Mouse (Mus musculus) heart, embryonic 16.5 days (tissue): ENCODE results near the gene Dlg2. TPM values are rescaled to one million over a fixed set of nuclear protein-coding genes. Genes with fewer than 3 reads are reported as not detected.

Experiments
- ATAC-seq: fragments of 200-750 bp; cut with Nextera tagmentation; replicated peaks from 2 replicates; pipeline ENCODE4 v1.8.0; 2017; ENCODE audit warnings: moderate number of reproducible peaks; ENCODE audit not compliant: insufficient read depth, low FRiP score; ENCODE audit errors: extremely low read depth
- H3K27ac ChIP-seq: fragments of 300-500 bp; sonication (generic); 2 replicates; pipeline ENCODE4 v1.5.1; 2014; ENCODE audit warnings: mild to moderate bottlenecking, low read length, control low read depth, moderate library complexity
- H3K27me3 ChIP-seq: fragments of 300-500 bp; sonication (generic); 2 replicates; pipeline ENCODE4 v1.6.1; 2014; ENCODE audit warnings: low read length, mixed read lengths; ENCODE audit not compliant: control insufficient read depth, insufficient read depth
- H3K36me3 ChIP-seq: fragments of 300-500 bp; sonication (generic); 2 replicates; pipeline ENCODE4 v1.6.1; 2014; ENCODE audit not compliant: control insufficient read depth, insufficient read depth
- H3K4me1 ChIP-seq: fragments of 300-500 bp; sonication (generic); 2 replicates; pipeline ENCODE4 v1.6.1; 2014; ENCODE audit warnings: low read length, mixed read lengths; ENCODE audit not compliant: control insufficient read depth, insufficient read depth
- H3K4me2 ChIP-seq: fragments of 300-500 bp; sonication (generic); 2 replicates; pipeline ENCODE4 v1.6.1; 2014; ENCODE audit warnings: low read depth, mild to moderate bottlenecking, control low read depth, low read length
- H3K4me3 ChIP-seq: fragments of 300-500 bp; sonication (generic); 2 replicates; pipeline ENCODE4 v1.5.1; 2014; ENCODE audit warnings: mild to moderate bottlenecking, control low read depth, low read length
- H3K9ac ChIP-seq: fragments of 300-500 bp; sonication (generic); 2 replicates; pipeline ENCODE4 v1.6.1; 2014; ENCODE audit warnings: low read length, control low read depth
- H3K9me3 ChIP-seq: fragments of 300-500 bp; sonication (generic); replicated peaks from 2 replicates; pipeline ENCODE4 v1.6.1; 2016; ENCODE audit warnings: low read length; ENCODE audit not compliant: control insufficient read depth
- WGBS: fragments of 180-500 bp; shearing (Covaris S2); extraction: QIAGEN DNeasy Blood & Tissue Kit; methylation state at CpG from one replicate; pipeline ENCODE4 v1.1.7; 2014; 5-methylcytosine and 5-hydroxymethylcytosine counted together
- polyA plus RNA-seq: library from polyadenylated mRNA; unstranded; fragments of >200 nt; fragmentation: Nextera tagmentation; extraction: Ambion mirVana; gene quantifications from 2 replicates; pipeline ENCODE4 v1.2.1, GENCODE M21; 2015

Dlg2 gene
- polyA plus RNA-seq, 1 experiment from 2014 or later, result 7.7 TPM

DNA sequence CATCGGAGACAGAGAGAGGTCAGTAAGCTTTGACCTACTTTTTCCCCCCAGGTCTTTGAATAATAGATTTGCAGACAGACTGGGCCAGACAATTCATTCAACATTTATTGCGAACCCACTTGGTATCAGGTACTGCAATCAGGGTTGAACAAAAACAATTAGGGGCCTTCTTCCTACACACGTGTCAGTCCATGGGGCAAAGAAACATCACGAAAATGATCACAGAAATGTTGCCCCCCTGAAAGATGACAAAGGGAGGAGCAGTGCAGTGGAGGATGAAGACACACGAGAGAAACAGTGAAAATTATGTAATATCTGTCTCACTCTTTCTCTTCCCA lies 966.9 kb downstream of the Dlg2 start:
- no peaks in the 10 kb centered on the region for H3K36me3 ChIP-seq
- no peaks in the 10 kb centered on the region for H3K4me1 ChIP-seq
- no peak overlapping the region for H3K4me3 ChIP-seq
- WGBS, result 75% methylated on average over 5 of the region's 5 CpGs
- no peaks in the 10 kb centered on the region for H3K27me3 ChIP-seq
- no peak overlapping the region for H3K4me2 ChIP-seq
- no peak overlapping the region for H3K9ac ChIP-seq
- ATAC-seq, result no peak
- H3K27ac ChIP-seq, result no peak overlapping the region
- no peaks in the 10 kb centered on the region for H3K9me3 ChIP-seq

DNA sequence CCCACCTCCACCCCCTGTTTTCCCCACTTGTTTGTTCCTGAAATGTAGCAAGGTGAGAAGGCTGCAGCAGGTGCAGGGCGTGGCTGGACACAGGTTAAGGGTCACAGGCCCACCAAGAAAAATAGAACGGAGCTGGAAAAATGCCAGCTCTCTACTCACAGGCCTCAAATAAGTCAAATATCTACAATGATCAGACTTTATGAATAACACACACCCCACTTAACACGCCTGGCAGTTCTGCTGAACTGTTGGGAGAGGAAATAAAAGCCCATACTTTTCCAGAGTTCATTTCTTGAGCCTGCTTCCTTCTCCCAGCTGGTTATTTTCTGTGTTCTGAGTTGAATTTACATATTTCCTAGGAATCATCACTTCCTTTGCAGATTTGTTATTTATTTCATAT lies 967.4 kb downstream of the Dlg2 start:
- H3K27me3 ChIP-seq, result no peaks in the 10 kb centered on the region
- H3K4me3 ChIP-seq, result no peak overlapping the region
- H3K4me2 ChIP-seq, result no peak overlapping the region
- ATAC-seq, result no peak
- H3K27ac ChIP-seq, result no peak overlapping the region
- H3K36me3 ChIP-seq, result no peaks in the 10 kb centered on the region
- WGBS, result 55% methylated on average over 3 of the region's 3 CpGs
- no peak overlapping the region for H3K9ac ChIP-seq
- no peaks in the 10 kb centered on the region for H3K4me1 ChIP-seq
- H3K9me3 ChIP-seq, result no peaks in the 10 kb centered on the region

DNA sequence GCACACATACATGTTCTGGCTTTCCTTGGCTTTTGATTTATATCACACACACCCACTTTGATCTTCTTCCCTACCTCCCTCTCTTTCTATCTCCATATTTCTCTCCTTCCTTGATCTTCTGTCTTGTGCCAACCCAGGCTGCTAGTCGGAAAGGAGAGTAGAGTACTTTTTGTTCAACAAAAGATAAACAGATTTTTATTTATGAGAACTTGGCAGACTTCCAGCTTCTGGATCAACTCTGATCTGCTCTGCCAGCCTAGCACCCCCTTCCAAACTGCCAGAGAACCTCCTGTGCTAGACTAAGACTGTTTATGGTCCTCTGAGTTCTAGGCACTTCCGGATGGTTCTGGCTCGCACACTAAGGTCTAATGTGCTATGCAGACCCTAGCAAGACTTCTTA lies 968.3 kb downstream of the Dlg2 start:
- ATAC-seq, result no peak
- no peaks in the 10 kb centered on the region for H3K4me1 ChIP-seq
- no peak overlapping the region for H3K4me3 ChIP-seq
- 65% methylated on average over 3 of the region's 3 CpGs for WGBS
- H3K27ac ChIP-seq, result no peak overlapping the region
- H3K36me3 ChIP-seq, result no peaks in the 10 kb centered on the region
- H3K27me3 ChIP-seq, result no peaks in the 10 kb centered on the region
- H3K9me3 ChIP-seq, result no peaks in the 10 kb centered on the region
- H3K4me2 ChIP-seq, result no peak overlapping the region
- H3K9ac ChIP-seq, result no peak overlapping the region

DNA sequence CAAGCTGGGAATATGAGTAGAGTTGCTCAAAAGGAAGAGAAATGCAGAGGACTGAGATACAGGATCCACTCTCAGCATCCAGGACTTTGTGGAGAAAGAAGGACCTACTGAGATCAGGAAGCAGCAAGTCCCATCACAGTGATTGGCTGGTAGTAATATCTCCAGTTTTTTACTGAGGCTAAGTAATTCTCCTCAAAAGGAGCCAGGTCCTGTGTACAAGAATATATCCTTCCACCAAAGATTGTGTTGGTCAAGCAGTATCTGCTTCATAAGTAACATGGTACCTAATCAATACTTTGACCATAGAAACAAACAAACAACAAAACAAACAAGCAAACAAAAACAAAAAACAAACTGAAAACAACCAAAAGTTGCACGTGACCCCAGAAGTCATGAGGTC lies 980.3 kb downstream of the Dlg2 start:
- Histone ChIP-seq H3K4me1 (no peaks in the 10 kb centered on the region), H3K9me3 (no peaks in the 10 kb centered on the region), H3K4me2 (no peak overlapping the region), H3K36me3 (no peaks in the 10 kb centered on the region), H3K4me3 (no peak overlapping the region), H3K9ac (no peak overlapping the region), H3K27ac (no peak overlapping the region), H3K27me3 (no peaks in the 10 kb centered on the region)
- WGBS, result 7% methylated on average over 1 of the region's 1 CpGs
- ATAC-seq, result no peak

DNA sequence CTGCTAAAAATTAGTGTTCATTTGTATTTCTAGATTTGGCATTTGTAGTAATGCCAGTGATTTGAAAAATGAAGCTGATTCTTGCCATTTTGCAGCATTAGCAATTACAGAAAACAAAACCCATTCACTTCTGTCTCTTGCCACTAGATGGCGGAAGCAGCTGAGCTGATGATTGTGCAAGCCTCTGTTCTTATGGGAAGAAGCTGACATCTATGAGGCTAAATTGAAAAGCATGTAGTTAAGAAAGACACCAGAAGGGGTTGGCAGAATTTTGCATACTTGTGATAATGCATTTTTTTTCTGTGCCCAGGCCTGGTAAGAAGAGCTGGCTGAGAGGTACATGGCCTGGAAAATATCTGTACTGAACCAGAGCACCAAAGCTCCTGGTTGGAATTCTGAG lies 980.7 kb downstream of the Dlg2 start:
- ATAC-seq, result no peak
- H3K4me2 ChIP-seq, result no peak overlapping the region
- WGBS, result 0% methylated on average over 1 of the region's 1 CpGs

DNA sequence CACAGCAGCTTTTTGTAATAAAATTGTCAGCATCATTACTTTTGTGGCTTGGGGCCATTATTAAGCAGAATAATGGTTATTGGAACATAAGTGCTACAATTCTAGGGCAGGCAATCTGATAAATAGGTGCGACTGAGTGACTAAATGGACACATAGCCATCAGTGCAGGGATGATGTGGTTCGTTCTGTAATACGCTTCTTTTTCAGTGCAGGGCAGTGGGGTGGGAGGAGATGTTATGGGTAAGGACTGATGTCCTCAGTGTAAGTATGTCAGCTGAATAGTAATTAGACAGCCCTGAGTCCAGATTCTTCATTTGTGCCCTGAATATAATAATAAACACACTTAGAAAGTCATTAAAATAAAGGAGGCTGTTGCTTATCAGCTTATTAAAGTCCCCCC lies 984.9 kb downstream of the Dlg2 start:
- H3K4me1 ChIP-seq, result no peaks in the 10 kb centered on the region
- H3K9me3 ChIP-seq, result no peaks in the 10 kb centered on the region
- no peak for ATAC-seq
- H3K27ac ChIP-seq, result no peak overlapping the region
- no peak overlapping the region for H3K4me3 ChIP-seq
- no peak overlapping the region for H3K9ac ChIP-seq
- H3K4me2 ChIP-seq, result no peak overlapping the region
- whole genome bisulfite sequencing, result 82% methylated on average over 3 of the region's 3 CpGs
- no peaks in the 10 kb centered on the region for H3K36me3 ChIP-seq
- H3K27me3 ChIP-seq, result no peaks in the 10 kb centered on the region

More for the DNA sequence above, 980.7 kb downstream of the Dlg2 start:
- H3K27me3 ChIP-seq, result no peaks in the 10 kb centered on the region
- no peaks in the 10 kb centered on the region for H3K36me3 ChIP-seq
- no peak overlapping the region for H3K9ac ChIP-seq
- H3K4me3 ChIP-seq, result no peak overlapping the region
- no peak overlapping the region for H3K27ac ChIP-seq
- no peaks in the 10 kb centered on the region for H3K4me1 ChIP-seq
- H3K9me3 ChIP-seq, result no peaks in the 10 kb centered on the region

DNA sequence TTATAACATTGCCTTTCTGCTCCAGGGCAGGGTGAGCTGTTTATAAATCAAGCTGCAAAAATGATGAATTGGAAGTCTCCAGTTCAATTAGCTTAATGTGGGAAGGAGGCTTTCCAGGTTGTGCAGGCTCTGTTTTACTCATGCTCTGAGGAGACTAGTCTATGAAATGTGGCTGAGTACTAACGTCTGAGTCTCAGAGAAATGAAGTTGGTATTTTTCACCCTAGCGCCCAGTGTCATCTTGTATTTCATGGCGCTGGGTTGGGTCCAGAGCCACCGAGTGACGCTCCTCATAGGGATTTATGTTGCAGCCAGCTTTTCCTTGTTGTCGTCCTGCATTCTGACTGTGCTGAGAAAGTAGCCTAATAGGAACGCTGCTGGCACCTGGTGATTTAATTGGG lies 986.8 kb downstream of the Dlg2 start:
- H3K4me2 ChIP-seq, result no peak overlapping the region
- no peaks in the 10 kb centered on the region for H3K36me3 ChIP-seq
- no peaks in the 10 kb centered on the region for H3K9me3 ChIP-seq
- no peaks in the 10 kb centered on the region for H3K27me3 ChIP-seq
- H3K4me1 ChIP-seq, result no peaks in the 10 kb centered on the region
- H3K27ac ChIP-seq, result no peak overlapping the region
- no peak for ATAC-seq
- WGBS, result 57% methylated on average over 7 of the region's 7 CpGs
- no peak overlapping the region for H3K9ac ChIP-seq
- no peak overlapping the region for H3K4me3 ChIP-seq

DNA sequence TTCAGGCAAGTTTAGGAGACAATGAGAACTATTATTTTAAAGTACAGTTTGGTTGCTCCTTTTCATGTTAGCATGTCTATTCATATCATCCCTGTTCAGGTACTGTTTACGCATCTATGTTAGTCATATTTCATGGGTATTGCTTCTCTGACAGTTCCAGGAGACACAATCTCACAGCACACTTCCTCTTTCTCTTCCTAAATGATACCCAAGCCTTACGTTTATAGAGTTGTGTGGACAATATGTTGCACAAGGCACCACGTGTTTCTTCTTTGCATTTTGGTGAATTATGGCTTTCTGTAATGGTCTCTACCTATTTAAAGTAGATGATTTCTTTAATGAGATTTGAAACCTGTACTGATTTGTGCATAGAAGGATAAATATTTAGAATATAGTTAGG lies 990.6 kb downstream of the Dlg2 start:
- no peak for ATAC-seq
- Histone ChIP-seq H3K27me3 (no peaks in the 10 kb centered on the region), H3K27ac (no peak overlapping the region), H3K4me3 (no peak overlapping the region), H3K36me3 (no peaks in the 10 kb centered on the region), H3K9me3 (no peaks in the 10 kb centered on the region), H3K9ac (no peak overlapping the region), H3K4me1 (no peaks in the 10 kb centered on the region), H3K4me2 (no peak overlapping the region)
- WGBS, result 62% methylated on average over 3 of the region's 3 CpGs

DNA sequence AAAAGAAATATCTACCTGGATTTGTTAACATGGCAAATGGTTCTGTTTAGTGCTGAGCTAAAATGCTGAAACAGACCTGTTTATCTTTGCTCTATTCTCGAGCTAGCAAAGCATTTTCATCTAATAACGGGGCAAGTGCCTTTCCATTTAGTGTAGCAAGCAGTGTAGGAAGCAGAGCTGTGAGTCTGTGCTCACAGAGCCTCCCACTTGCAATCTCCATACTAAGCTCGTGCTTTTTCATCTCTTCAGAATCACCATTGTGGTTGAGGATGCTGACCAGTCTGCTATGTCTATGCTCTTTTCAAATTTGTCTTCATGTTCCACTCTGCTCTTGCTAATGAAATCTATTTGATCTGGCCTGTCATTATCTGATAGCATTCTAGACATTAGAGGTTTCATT lies 1002.7 kb downstream of the Dlg2 start:
- ATAC-seq, result no peak
- Histone ChIP-seq H3K9me3 (no peaks in the 10 kb centered on the region), H3K4me3 (no peak overlapping the region), H3K9ac (no peak overlapping the region), H3K4me2 (no peak overlapping the region), H3K27ac (no peak overlapping the region), H3K4me1 (no peaks in the 10 kb centered on the region), H3K36me3 (no peaks in the 10 kb centered on the region), H3K27me3 (no peaks in the 10 kb centered on the region)
- 54% methylated on average over 3 of the region's 3 CpGs for WGBS

DNA sequence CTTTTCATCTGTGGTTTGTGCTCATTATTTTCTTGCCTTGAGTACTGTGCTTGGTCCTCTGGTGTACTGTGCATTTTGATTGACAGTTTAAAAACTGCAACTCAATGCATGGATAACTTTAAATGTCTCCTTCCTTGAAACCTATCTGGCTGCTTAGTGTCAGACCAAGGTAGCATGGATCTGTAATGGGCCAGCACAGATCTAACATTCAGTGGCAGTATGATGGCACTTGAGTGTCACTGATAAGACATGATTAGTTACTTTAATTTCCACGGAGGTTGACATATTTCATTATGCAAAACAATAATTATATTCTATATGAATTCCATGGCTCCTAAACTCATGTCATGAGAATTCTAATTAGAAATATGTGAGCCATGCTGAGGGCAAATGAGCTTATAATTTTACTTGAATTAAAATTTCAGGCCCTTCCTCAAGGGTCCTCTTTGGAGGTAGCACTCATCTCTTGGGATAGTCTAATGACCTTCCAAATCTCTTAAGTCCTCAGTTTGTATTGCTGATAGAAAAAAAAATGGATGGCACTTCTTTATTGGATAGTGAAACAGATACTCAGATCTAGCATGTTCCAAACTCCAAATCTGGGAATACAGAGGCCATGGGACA lies 1005.2 kb downstream of the Dlg2 start:
- H3K4me2 ChIP-seq, result no peak overlapping the region
- no peak overlapping the region for H3K9ac ChIP-seq
- no peak overlapping the region for H3K4me3 ChIP-seq
- no peak for ATAC-seq
- no peaks in the 10 kb centered on the region for H3K9me3 ChIP-seq
- H3K27me3 ChIP-seq, result no peaks in the 10 kb centered on the region
- no peaks in the 10 kb centered on the region for H3K36me3 ChIP-seq
- WGBS, result 59% methylated on average over 1 of the region's 1 CpGs
- no peak overlapping the region for H3K27ac ChIP-seq
- no peaks in the 10 kb centered on the region for H3K4me1 ChIP-seq
